Mouse (Mus musculus): ENCODE data around the gene Nrsn1.
"Not testable (repeated sequence)": the region's sequence is repeated elsewhere in the genome, so short reads cannot be mapped to it uniquely, and the experiment has no call there.

Nrsn1 gene

DNA sequence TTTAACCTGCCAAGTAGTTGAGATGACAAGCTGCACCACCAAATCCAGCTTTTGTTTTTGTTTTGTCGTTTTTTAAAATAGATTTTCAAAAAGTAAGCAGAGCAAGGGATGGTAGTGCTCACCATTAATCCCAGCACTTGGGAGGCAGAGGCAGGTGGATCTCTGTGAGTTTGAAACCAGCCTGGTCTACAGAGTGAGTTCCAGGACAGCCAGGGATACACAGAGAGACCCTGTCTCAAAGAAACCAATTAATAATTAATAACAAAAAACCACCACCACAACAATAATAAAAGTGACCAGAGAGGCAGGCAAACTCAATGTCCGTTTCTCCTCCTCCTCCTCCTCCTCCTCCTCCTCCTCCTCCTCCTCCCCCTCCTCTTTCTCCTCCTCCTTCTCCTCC lies at the start of gene Nrsn1:
Nrsn1 (minus strand) TSS at position 101 of the 400 bp plus-strand sequence.
- not testable (repeated sequence) for DNase-seq (ENCODE audit: low spot score)

DNA sequence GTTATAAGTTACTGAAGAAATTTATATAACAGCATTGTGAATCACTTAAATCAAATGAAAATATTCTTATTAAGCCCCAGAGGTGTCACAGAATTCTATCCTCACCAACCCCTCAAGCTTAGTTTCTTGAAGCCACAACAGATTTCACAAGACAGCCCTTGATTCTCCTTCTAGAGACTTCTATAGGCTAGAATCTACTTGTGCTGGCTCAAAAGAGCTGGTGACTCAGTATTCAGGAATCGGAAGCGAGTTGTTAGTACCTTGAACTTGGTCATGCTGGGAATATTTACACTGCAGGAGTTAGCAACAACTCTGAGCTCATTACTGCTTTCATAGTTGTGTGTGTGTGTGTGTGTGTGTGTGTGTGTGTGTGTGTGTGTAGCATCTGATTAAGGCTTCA lies 41.8 kb upstream of the Nrsn1 start:
- no peak for DNase-seq (ENCODE audit: low spot score)

GRCm38 (mm10) chr13:25310068-25310467 lies 39.8 kb upstream of the Nrsn1 start:
- no peak for DNase-seq (ENCODE audit: low spot score)

DNA sequence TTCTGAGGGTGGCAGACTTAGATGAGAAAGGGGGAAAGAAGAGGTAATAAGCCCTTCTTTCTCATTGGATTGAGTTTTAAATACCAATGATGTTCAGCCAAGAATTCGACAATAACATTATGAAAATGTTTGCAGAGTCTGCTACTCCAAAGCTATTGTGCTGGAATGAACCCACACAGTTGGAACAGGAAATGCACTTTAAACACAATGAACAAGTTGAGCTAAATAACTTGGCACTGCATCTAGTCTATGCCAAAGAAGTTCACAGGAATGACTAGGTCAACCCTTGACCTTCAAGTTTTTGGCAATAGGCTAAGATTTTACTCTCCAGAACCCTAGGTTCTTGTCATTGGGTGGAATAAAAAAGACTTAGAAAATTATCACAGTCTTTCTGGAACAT lies 18.4 kb upstream of the Nrsn1 start:
- no peak for DNase-seq (ENCODE audit: low spot score)

GRCm38 (mm10) chr13:25274934-25275565 lies 4.7 kb upstream of the Nrsn1 start:
- peak; percentile 23 for DNase-seq (ENCODE audit: low spot score)

DNA sequence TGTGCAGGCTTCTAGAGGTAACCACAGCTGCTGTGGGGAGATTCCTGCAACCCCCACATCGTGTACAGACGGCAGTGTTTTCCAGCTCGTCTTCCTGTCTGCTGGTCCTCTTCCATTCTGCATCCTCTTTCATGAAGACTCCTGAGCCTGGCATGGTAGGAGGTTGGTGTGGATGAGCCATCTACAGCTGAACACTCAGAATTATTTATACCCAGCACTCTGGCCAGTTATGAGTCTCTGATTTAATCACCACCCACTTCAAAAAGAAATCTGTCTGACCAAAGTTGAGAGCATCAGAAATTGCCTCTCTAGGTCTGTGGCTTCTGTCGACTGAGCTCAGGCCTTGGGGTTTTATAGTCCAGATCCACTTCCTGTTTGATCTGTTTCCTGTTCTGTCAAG lies 1.9 kb upstream of the Nrsn1 start:
- no peak for DNase-seq (ENCODE audit: low spot score)

- DNase-seq (ENCODE audit: low spot score): peak; percentile 84
Measured at GRCm38 (mm10) chr13:25269569-25270268, 583 bp downstream of the Nrsn1 start.

DNA sequence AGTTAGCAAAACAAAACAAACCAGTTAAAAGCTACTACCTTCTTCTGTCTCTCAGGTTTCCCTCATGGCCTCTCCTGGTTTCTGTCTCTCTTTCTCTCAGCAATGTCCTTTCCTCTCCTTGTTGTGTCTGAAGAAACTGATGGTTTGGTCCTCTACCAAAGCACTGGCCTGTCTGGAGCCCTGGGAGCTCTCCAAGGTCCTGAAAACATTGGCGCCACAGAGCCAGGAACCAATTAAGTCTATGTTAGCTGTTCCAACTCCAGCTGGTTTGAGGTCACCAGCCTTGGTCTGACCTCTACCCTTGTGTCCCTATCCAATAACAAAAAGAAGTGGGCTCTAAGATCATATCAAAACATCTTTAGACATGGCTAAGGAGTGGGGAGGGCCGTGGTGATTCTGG lies 1.3 kb downstream of the Nrsn1 start:
- DNase-seq (ENCODE audit: low spot score): peak; percentile 88

DNA sequence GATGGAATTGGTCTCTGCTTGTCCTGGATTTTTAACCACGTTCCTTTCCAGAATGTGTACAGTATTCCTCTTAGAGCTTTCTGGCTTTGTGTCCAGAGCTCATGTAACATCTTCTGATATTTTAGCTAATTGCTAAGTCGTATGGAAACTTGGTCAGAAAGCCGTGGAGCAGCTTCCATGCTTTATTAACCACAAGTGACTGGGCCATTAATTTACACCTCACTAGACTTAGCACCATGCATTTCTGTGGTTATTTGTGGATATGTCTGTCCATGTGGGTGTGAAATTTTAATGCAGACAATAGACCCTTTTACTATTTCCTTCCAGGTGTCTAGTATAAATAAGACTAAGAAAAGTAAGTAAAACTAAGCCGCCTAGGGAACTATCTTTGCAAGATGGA lies 7.6 kb downstream of the Nrsn1 start:
- DNase-seq (ENCODE audit: low spot score): no peak

DNA sequence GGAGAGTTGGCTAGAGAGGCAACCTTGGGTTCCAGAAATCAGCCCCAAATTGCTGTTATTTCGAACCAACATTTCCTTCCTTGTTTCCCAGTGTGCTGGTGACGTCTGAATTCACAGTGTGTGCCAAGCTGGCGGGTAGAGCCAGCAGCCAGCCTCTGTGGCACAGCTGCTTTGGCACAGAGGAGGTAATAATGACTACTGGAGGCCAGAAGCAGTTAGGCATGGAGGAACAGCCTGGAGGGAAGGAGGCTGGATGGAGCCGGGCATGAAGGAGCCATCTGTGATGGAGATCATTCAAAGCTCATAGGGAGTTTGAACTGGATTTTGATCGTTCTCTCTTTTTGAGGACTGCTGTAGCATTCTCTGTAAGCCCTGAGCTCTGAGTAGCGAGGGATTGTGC lies 12.7 kb downstream of the Nrsn1 start:
- DNase-seq (ENCODE audit: low spot score): no peak

DNA sequence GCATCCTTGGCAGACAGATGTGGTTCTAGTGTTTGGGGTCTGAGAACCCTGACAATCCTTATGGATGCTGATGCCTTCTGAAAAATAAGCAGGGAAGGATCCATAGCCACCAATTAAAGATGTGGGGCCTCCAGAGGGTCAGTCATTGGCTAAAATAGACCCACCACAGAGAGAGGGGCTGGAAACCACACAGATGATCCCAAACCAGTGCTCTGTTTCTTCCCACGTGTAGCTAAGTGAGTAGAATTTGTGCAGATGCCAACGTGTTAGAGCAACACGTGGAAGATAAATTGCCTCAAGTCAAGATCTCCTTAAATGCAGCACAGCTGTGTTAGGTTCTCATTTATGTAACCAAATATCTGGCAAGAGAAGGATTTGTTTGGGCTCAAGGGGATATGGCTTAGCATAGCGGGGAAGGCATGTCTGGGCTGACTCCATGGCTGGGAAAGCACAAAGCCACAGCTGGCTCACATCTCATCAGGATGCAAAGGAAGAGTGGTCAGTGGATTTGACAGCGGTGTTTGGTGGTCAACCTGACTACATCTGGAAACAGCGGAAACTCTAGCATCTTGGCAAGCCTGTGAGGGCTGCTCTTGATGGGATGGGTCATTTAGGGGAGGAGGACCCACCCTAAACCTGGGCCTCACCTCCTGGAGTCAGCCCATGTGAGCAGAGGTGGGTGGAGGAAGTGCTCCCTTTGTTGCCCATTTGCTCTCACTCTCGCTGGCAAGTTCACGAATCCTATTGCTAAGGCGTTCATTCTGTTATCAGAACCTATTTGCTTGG lies 15.6 kb downstream of the Nrsn1 start:
- no peak for DNase-seq (ENCODE audit: low spot score)

DNA sequence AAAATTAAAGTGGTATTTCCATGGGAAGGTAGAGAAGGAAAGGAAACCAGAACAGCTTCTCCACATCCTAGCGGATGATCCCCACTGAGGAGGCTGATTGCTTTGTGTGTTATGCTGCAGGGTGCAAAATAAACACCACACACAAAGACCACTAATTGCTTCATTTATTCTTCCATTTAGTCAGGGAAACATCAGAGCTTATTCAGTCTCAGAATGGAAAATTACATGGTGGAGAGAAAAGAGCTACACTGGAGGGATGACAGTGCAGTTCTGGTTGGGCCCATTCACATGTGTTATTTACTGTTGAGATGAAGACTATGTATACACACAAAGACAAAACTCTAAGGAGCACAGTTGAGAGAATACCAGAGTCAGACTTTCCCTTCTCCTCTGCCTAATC lies 18.4 kb downstream of the Nrsn1 start:
- no peak for DNase-seq (ENCODE audit: low spot score)

- DNase-seq (ENCODE audit: low spot score): peak; percentile 12
Measured at GRCm38 (mm10) chr13:25220186-25220787, 50.0 kb downstream of the Nrsn1 start.

DNA sequence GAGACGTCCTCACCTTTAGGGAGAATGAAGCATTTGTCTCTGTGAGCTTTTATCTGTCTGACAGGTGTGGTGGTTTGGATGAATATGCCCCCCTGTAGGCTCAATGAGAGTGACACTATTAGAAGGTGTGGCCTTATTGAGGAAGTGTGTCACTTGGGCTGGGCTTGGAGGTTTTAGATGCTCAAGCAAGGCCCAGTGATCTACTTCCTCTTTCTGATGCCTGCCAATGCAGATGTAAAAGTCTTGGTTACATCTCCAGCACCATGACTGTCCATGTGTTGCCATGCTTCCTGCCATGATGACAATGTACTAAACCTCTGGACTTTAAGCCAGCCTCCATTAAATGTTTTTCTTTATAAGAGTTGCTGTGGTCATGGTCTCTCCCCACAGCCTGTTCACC lies 51.9 kb downstream of the Nrsn1 start:
- no peak for DNase-seq (ENCODE audit: low spot score)

DNA sequence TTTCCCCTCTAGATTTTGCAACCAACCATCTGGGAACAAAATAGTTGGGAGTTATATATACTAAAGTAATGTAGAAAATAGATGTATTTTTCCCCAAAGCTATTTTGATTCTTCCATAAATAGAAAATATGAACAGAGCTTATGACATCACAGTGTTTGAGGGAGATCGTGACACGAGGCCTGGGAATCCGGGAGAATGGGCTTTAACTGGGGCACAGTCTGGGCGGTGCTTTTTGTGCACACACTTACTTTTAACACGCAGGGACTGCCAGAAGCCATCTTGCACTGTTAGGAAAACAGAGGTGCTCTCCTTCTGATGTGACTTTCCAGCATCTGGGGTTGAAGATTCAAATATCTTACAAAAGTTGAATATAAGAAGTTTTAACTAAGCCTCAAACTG lies 63.4 kb downstream of the Nrsn1 start:
- DNase-seq (ENCODE audit: low spot score): no peak
